Mouse (Mus musculus) bone marrow macrophage, adult 2 months (primary cell): ENCODE data around the gene Kcnk3.

Experiments
- CTCF ChIP-seq: IDR thresholded peaks from 2 replicates; pipeline ENCODE4 v1.5.1; 2012; ENCODE audit warnings: low read depth, mild to moderate bottlenecking, low read length, moderate library complexity
- POLR2A ChIP-seq: IDR thresholded peaks from 2 replicates; pipeline ENCODE4 v1.6.1; 2012; ENCODE audit warnings: mild to moderate bottlenecking, low read depth, low read length, borderline replicate concordance

DNA sequence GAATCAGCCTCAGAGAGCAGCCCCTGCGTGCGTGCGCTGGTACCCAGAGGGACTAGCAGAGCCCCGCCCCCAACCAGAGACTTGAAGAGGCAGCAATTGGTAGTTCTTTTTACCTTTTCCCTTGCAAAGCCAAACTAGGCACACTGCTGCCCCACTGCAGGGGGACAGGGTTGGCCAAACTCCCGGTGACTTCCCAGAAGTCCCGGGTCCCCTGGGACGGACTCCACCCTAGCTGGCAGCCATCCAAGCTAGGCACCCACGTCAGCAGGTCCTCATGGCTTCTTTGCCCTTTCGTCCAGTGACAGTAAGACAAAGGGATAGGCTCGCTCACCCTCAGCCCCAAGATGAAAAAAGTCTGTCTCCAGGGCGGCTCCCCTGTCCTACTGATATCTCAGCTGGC is 29.9 kb downstream of the Kcnk3 start:
- no peak for TF ChIP-seq CTCF
- no peak for TF ChIP-seq POLR2A
